Mouse (Mus musculus) hindbrain, embryonic 15.5 days (tissue): ENCODE measurements around the gene Ppara. TPM values are rescaled to one million over a fixed set of nuclear protein-coding genes. Genes with fewer than 3 reads are reported as not detected.

Source experiments
- ATAC-seq: fragments of 200-750 bp; cut with Nextera tagmentation; 2 replicates; pipeline ENCODE4 v1.8.0; 2017; ENCODE audit warnings: low read depth, moderate number of reproducible peaks, moderate TSS enrichment; ENCODE audit not compliant: low FRiP score
- H3K27ac ChIP-seq: fragments of 300-500 bp; sonication (generic); replicated peaks from 2 replicates; pipeline ENCODE4 v1.5.1; 2015; ENCODE audit warnings: mild to moderate bottlenecking, inconsistent platforms
- H3K27me3 ChIP-seq: fragments of 300-500 bp; sonication (generic); 2 replicates; pipeline ENCODE4 v1.6.1; 2015; ENCODE audit warnings: control low read depth, inconsistent platforms
- H3K36me3 ChIP-seq: fragments of 300-500 bp; sonication (generic); 2 replicates; pipeline ENCODE4 v1.6.1; 2015; ENCODE audit warnings: control low read depth, inconsistent platforms
- H3K4me1 ChIP-seq: fragments of 300-500 bp; sonication (generic); replicated peaks from 2 replicates; pipeline ENCODE4 v1.6.1; 2015; ENCODE audit warnings: control low read depth, inconsistent platforms
- H3K4me2 ChIP-seq: fragments of 300-500 bp; sonication (generic); 2 replicates; pipeline ENCODE4 v1.6.1; 2015; ENCODE audit warnings: moderate library complexity, mild to moderate bottlenecking, inconsistent platforms
- H3K4me3 ChIP-seq: fragments of 300-500 bp; sonication (generic); 2 replicates; pipeline ENCODE4 v1.5.1; 2015; ENCODE audit warnings: mild to moderate bottlenecking, inconsistent platforms
- H3K9ac ChIP-seq: fragments of 300-500 bp; sonication (generic); 2 replicates; pipeline ENCODE4 v1.6.1; 2015; ENCODE audit warnings: inconsistent platforms
- H3K9me3 ChIP-seq: fragments of 300-500 bp; sonication (generic); 2 replicates; pipeline ENCODE4 v1.6.1; 2016; ENCODE audit warnings: control low read depth, inconsistent platforms
- WGBS: fragments of 180-500 bp; shearing (Covaris S2); methylation state at CpG from one replicate; pipeline ENCODE4 v1.1.7; 2015; 5-methylcytosine and 5-hydroxymethylcytosine counted together
- microRNA counts: library from miRNA; unstranded; fragments of <30 nt; microRNA quantifications from one replicate; lab custom pipeline; 2016
- microRNA-seq: library from miRNA; unstranded; fragments of <30 nt; microRNA quantifications from one replicate; pipeline ENCODE4, GENCODE M21; 2016
- polyA plus RNA-seq: library from polyadenylated mRNA; unstranded; fragments of >200 nt; fragmentation: Nextera tagmentation; extraction: Ambion mirVana; gene quantifications from 2 replicates; pipeline ENCODE4 v1.2.1, GENCODE M21; 2015

Gene Ppara
- polyA plus RNA-seq, 1 experiment from 2014 or later, result 1.6 TPM

DNA sequence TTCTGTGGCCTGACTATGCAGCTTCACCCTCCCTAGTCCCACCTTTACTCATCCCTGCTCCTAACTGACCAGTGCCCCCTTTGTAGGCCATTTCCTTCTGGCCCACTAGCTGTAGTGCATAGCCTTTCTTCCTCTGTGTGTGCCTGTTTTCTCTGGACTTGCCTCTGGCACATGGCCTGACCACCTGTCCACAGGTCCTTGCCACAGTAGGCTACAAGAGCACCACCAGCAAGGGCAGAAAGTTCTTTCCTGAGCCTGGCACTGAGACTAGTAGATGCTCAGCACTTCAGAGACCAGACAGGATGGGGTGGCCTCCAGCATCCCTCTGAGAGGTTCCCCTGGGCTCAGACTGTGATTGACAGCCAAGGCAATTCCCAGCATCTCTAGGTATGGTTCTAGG lies 110.3 kb downstream of the Ppara start:
- H3K4me3 ChIP-seq, result no peak overlapping the region

DNA sequence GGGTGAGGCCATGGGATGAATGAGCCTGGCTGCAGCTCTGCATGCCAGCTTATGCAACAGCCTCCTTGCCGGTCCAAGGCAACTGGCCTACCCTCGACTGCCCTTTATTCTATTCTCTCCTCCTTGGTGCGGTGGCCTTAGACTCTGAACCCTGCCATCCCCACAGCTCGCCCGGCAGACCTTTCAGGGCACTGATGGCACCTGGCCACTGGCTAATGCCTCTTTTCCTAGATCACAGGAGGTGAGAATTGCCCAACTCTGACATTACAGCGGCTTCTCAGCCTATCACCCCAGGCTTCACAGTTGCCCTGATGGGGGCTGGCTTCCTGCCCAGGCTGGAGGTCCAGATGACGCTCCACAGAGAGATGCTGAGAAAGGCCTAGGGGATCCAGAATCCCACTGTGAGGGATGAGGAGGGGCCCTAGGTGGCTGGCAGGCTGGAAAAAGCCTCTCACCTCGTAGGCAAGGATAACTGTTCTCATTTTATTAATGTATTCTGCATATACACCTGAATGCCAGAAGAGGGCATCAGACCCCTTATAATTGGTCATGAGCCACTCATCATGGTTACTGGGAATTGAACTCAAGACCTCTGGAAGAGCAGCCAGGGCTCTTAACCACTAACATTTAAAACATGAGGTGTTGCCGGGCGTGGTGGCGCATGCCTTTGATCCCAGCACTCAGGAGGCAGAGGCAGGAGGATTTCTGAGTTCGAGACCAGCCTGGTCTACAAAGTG lies 117.0 kb downstream of the Ppara start:
- H3K27me3 ChIP-seq, result no peaks in the 10 kb centered on the region
- WGBS, result 78% methylated on average over 12 of the region's 12 CpGs
- H3K9me3 ChIP-seq, result no peaks in the 10 kb centered on the region
- H3K4me2 ChIP-seq, result no peak overlapping the region
- H3K36me3 ChIP-seq, result no peaks in the 10 kb centered on the region
- no peak overlapping the region for H3K4me3 ChIP-seq
- H3K9ac ChIP-seq, result no peak overlapping the region
- H3K27ac ChIP-seq, result no peak overlapping the region
- ATAC-seq, result no peak
- H3K4me1 ChIP-seq, result no peaks in the 10 kb centered on the region

More for the DNA sequence above, 110.3 kb downstream of the Ppara start:
- ATAC-seq, result no peak
- Histone ChIP-seq H3K27ac (no peak overlapping the region), H3K27me3 (no peaks in the 10 kb centered on the region), H3K4me2 (no peak overlapping the region), H3K9ac (no peak overlapping the region), H3K9me3 (no peaks in the 10 kb centered on the region), H3K4me1 (no peaks in the 10 kb centered on the region), H3K36me3 (no peaks in the 10 kb centered on the region)

MicroRNAs within 50 kb of the gene (microRNA counts, 519-probe panel; counts per million panel counts)
- microRNA mmu-let-7b (lab: Ali Mortazavi, UCI) (4,954 counts per million, percentile 96 among the panel's probes with 10 or more counts), microRNA mmu-let-7c (lab: Ali Mortazavi, UCI) (5,494 counts per million, percentile 99 among the panel's probes with 10 or more counts)

Small RNAs within 50 kb of the gene (microRNA-seq; reads per million reads assigned to microRNA genes)
- gene Mirlet7b (7,900 reads per million, percentile 94 among the genes with 10 or more reads in this experiment), gene Mirlet7c-2 (991 reads per million, percentile 78 among the genes with 10 or more reads in this experiment)

Other genes with a start within 250 kb of the Ppara start
- gene 7530416G11Rik, start 231.8 kb upstream of the Ppara start, polyA plus RNA-seq, result not detected in 2 replicates
- gene Wnt7b, start 152.5 kb upstream of the Ppara start, polyA plus RNA-seq, result 28.8 and 42.8 TPM in 2 replicates
- gene Cdpf1, start 76.7 kb downstream of the Ppara start, polyA plus RNA-seq, result 19.8 and 20.7 TPM in 2 replicates
- 0.04 and 0.08 TPM in 2 replicates for gene Pkdrej, start 86.8 kb downstream of the Ppara start, polyA plus RNA-seq
- gene Ttc38, start 97.3 kb downstream of the Ppara start, polyA plus RNA-seq, result 2.9 and 3.6 TPM in 2 replicates
- gene Gtse1, start 124.8 kb downstream of the Ppara start, polyA plus RNA-seq, result 7.5 and 8.7 TPM in 2 replicates
- gene Trmu, start 144.3 kb downstream of the Ppara start, polyA plus RNA-seq, result 45.7 and 50.8 TPM in 2 replicates